Mouse (Mus musculus): ENCODE data around the gene Tgm2.

- no peak for TF ChIP-seq ZNF384 (IDR thresholded peaks at IDR 0.05; ENCODE audit: low read depth, low read length)
- no peak for TF ChIP-seq CHD2 (IDR thresholded peaks at IDR 0.05; ENCODE audit: low read depth, low read length)
Observed at GRCm38 (mm10) chr2:158090096-158090495, 56.1 kb downstream of the Tgm2 start.
